Mouse (Mus musculus) frontal cortex, postnatal 10 days (tissue): ENCODE data around the gene Atp10a.

Source experiments
- DNase-seq, 2 experiments: peaks; one replicate each; pipeline ENCODE4 v3.0.0; 2022; ENCODE audit warnings: low spot score in 2 of 2, mixed read lengths in 1 of 2

Atp10a gene

DNA sequence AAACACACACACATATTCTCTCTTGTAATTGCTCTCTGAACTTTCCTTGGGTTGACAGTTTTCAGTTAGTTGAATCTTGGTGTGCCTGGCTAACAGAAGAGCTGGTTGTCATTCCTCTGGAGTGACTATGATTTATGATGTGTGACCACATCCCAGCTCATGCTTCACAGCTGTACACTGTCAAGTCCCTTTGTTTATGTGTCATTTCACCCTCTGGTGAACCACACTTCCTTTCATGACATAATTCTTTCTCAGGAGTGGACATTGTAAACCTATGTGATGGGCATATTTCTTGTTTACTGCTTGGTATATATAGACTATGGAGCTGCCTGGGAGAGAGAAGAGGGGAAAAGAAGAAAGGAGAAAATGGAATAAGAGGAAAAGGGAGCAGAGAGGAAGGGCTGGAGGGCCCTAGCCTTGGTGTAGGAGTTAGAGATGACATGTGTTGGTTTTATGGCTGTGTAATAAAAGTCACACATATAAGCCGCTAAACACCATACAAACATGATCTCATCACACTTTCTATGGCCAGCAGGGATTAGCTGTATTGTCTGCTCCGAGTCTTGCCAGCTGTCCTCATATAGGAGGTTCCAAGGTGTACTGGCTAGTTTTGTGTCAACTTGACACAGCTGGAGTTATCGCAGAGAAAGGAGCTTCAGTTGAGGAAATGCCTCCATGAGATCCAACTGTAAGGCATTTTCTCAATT is 81.0 kb downstream of the Atp10a start:
- no peak for DNase-seq

GRCm38 (mm10) chr7:58740196-58740595 is 84.2 kb downstream of the Atp10a start:
- DNase-seq = no peak

DNA sequence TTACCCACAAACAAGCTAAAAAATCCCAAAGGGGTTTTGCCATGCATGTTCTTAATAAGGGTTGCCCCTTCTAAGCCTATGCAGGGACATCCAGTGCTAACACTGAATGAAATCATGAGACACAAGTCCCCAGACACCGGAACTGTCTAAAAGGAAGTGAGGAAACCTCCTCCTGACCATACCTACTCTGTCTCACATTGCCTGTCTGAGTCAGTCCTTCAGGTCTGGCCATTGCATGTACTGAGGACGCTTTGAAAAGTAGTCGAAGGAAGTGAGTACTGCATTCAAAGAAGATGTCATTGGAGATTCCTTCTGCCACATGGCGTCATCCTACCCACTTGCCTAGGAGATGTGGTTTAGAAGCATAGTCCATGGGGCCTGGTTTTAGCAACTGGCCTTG is 84.9 kb downstream of the Atp10a start:
- DNase-seq = no peak

- DNase-seq = no peak
Measured at GRCm38 (mm10) chr7:58742009-58742408, 86.0 kb downstream of the Atp10a start.

- no peak for DNase-seq
Measured at GRCm38 (mm10) chr7:58742648-58743047, 86.7 kb downstream of the Atp10a start.

DNA sequence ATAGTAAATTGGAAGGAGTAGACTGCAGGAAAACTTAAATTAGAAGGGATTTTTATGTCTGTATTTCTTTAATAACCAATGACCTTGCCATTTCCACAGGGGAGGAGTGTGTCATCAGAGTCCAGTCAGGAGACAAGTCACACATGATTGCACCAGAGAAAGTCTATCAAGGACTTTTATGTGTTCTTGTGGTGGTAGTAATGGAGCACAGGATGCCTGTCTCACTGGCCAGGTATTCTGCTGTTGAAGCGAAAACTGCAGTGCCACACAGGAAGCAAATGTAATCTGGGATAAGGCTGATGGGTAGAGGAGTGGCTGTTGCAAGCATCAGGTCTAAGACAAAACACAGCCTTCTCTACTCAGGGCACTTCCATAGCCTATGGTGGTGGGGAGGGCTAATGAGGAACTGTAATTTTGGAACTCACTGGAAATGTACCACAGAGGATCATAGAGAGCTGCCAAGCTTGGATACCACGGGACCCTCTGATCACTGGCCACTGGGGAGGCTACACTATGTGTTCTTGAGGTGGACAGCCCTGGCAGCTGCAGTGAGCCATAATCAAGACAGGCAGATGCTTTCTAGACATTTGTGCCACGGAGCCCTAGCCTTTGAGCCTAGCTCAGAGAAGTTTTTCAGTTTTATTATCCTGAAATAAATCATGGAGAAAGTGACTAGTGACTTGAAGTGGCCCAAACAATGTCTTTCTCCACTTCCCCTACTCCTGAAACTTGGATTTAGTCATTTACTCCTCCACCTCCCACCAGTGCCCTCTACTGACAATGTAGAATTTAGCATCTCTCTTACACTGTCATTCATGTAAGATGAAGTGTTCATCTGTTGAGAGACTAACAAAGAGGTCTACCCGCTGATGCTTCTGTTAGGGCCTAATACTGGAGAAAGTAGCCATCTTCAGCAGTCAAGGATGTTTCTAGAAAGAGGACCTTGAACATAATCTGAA is 87.7 kb downstream of the Atp10a start:
- DNase-seq = no peak

DNA sequence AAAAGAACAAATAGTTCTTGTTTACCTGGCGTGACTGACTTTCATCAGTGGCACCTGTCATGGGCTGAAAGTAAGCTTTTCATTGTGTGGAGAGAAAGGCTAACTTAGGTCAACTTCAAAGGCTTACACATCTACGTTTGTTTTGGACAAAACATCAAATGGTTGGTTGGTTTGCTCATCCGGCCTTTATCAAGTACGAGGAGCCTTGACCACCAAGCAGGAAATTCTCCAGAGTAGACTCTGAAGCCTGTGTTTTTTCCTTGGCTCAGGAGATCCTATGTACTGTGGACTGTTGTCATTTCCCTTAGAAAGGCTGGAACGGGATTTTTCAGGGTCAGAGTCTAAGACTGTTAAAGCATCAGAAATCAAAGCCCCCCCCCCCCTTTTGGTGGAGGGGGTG is 90.9 kb downstream of the Atp10a start:
- DNase-seq = no peak

DNA sequence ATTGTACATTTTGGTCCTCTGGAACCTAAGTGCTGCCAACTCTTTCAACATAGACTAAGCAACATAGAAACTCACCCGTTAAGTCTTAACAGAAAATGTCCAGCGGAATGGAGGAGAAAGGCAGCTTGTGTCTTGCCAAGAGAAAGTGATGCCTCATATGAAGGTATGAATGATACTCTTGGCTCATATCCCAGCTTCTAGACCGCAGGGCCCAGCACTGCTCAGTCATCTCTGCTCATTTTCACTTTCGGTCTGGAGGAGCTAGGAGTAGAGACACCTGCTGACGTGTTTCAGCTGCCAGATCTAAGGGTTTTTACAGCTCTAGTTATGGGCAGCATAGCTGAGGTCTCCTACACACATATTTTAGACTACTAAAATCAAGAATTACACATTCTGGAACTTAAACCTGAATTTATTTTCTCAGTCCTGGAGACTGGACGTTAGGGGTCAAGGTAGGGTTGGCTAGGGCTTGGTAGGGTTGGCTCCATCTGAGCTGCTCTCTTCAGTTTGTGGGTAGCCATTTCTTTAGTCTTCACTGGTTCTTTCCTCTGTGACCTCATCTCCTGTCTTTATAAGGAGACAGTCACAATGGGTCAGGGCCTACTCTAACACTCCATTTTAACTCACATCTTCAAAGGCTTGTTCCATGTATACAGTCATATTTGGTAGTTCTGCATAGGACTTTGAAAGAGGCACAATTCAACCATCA is 94.1 kb downstream of the Atp10a start:
- no peak for DNase-seq

DNA sequence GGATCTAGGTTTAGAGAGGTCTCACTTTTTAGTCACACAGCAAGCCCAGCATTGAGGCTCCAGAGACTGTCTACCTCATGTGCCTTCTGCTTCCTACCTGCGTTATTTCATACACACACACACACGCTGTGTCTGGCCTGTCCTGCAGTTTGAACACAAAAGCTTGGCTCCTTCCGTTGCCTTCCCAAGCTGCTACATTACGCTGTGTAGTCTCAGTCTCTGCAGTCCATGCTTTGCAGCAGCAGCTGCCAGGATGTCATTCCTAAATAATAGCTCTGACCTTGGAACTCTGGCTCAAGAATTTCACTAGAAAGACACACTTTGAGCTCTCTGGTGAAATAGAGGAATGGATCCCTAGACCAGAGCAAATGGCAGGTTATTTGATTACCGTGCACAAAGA is 96.1 kb downstream of the Atp10a start:
- DNase-seq = no peak

DNA sequence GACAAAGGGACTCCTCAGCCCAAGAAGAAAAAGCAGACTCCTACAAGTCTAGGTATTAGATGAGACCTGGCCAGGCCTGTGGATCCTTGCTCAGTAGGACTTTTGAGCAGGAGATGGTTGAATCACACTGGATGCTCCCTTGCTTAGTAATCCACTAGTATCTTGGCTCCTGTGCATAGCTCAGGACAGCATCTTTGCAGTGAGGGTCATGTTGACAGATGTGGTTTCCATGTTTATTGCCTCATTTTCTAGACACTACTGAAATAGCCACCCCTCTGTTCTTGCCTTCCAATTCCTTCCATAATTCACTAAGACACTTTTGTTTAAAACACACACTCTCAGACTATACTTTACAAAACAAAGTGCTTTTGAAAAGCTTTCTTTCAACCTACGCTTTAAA is 98.1 kb downstream of the Atp10a start:
- DNase-seq = no peak

DNA sequence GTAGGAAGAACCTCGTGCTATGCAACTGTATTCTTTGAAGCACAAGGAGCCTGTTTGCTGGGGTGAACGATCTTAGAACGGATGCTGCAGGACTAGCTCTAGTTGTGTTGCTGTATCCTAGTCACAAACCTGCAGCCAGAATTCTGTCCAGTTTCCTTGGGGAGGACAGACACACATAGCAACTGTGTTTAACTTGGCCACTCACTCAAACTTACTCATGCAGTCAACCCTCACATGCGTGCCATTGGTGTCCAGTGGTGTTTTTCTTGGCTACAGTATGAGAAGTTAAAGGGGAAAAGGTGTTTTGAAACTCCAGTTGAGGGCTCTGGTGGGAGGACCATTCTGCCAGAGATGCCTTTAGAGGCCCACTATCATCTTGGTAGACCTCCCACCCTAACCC is 98.6 kb downstream of the Atp10a start:
- no peak for DNase-seq

GRCm38 (mm10) chr7:58755083-58755482 is 99.1 kb downstream of the Atp10a start:
- no peak for DNase-seq

GRCm38 (mm10) chr7:58755846-58756245 is 99.9 kb downstream of the Atp10a start:
- DNase-seq = no peak

- DNase-seq = no peak
Measured at GRCm38 (mm10) chr7:58757331-58757730, 101.4 kb downstream of the Atp10a start.

GRCm38 (mm10) chr7:58758396-58758795 is 102.4 kb downstream of the Atp10a start:
- DNase-seq = no peak

DNA sequence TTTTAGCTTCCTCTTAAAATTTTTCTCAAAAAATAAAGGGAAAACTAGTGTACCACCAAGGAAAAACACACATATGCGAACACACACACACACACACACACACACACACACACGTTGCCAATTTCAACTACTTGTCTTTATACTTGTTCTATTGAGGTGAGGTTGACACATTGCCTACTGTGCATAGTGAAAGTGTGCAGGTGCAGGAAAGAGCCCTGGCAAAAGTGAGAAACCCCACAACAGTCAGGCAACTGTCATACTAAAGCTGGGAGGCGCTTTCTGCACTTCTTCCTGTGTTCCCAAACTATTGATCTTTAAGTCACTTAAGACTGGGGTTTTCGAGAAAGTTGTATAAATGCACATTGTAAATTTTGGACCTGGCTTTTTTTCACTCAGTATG is 103.3 kb downstream of the Atp10a start:
- no peak for DNase-seq

- peak in 1 of 2 experiments; percentile 54 for DNase-seq
Measured at GRCm38 (mm10) chr7:58767257-58767656, 111.3 kb downstream of the Atp10a start.

GRCm38 (mm10) chr7:58768253-58768652 is 112.3 kb downstream of the Atp10a start:
- DNase-seq = no peak

DNA sequence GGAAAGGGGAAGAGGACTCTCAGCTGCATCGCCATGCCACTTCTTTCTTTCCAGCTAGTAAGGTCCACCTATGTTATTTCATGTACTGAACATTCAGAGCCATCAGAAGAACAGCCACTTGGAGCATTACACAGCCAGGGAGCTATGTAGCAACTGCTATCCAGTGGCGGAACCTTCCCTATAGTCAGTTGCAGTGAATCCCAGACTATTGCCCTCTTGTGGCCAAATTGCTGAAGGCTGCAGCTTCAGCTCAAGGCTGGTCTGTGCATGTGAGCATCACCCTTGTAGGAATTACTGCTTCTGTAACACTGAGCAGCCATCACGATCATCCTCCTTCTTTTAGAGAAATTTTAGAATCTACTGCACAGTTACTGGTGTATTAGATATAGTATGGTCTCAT is 114.3 kb downstream of the Atp10a start:
- peak in 1 of 2 experiments; percentile 17 for DNase-seq

GRCm38 (mm10) chr7:58772048-58772690 is 116.2 kb downstream of the Atp10a start:
- DNase-seq = no peak

DNA sequence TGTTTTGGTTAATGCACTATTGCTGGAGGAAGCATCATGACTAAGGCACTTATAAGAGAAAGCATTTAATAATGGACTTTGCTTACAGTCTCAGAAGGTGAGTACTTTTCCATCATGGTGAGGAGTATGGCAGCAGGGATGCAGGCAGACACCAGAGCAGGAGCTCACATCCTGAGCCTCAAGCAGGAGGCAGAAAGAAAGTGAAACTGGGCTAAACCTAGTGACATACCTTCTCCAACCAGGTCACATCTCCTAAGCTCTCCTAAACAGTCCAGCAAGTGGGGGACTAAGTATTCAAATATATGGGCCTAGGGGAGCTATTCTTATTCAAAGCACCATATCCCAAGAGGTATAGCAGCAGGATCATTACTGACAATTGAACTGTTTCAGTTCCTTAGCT is 123.2 kb downstream of the Atp10a start:
- DNase-seq = no peak

DNA sequence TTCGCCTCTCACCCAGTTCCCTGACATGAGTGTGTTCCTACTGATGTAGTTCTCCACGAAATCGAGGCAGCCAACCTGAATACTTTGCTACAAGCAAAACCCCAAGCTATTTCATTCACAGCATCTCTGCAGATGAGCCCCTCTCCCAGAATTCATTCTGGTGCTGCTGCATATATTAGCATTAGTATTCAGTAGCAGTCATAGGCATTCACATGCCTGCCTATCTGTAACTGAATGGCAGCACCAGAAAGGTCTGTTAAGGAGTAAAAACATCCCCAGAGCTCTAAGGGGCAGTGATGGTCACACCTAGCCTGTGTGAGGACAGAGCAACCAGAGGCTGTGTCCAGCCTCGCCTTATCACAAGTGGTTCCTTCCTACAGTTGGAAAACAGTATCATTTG is 131.0 kb downstream of the Atp10a start:
- DNase-seq = no peak
